Mouse (Mus musculus) lung, adult 2 months (tissue): Measurements from ENCODE around the gene Tbc1d30.

Experiments
- CTCF ChIP-seq: fragments of 200-500 bp; IDR thresholded peaks from 2 replicates; pipeline ENCODE4 v1.5.1; 2011; ENCODE audit warnings: mild to moderate bottlenecking, low read length, control low read depth; ENCODE audit not compliant: insufficient read depth
- POLR2A ChIP-seq: fragments of 200-500 bp; IDR thresholded peaks from 2 replicates; pipeline ENCODE4 v1.6.1; 2011; ENCODE audit warnings: low read depth, mild to moderate bottlenecking, control low read depth, low read length, borderline replicate concordance; ENCODE audit errors: extremely low read depth

- TF ChIP-seq CTCF (peak; percentile 23; the same call in 1 of the 2 replicates), POLR2A (no peak)
Measured at GRCm38 (mm10) chr10:121289970-121290681, 61.0 kb downstream of the Tbc1d30 start.
